Mouse (Mus musculus): ENCODE data around the gene Cwc27.

Gene Cwc27

GRCm38 (mm10) chr13:104645778-104646425 is 171.0 kb downstream of the Cwc27 start:
- no peak for DNase-seq (ENCODE audit: inconsistent ontology term)

GRCm38 (mm10) chr13:104644185-104644584 is 172.8 kb downstream of the Cwc27 start:
- DNase-seq (ENCODE audit: inconsistent ontology term) = no peak

DNA sequence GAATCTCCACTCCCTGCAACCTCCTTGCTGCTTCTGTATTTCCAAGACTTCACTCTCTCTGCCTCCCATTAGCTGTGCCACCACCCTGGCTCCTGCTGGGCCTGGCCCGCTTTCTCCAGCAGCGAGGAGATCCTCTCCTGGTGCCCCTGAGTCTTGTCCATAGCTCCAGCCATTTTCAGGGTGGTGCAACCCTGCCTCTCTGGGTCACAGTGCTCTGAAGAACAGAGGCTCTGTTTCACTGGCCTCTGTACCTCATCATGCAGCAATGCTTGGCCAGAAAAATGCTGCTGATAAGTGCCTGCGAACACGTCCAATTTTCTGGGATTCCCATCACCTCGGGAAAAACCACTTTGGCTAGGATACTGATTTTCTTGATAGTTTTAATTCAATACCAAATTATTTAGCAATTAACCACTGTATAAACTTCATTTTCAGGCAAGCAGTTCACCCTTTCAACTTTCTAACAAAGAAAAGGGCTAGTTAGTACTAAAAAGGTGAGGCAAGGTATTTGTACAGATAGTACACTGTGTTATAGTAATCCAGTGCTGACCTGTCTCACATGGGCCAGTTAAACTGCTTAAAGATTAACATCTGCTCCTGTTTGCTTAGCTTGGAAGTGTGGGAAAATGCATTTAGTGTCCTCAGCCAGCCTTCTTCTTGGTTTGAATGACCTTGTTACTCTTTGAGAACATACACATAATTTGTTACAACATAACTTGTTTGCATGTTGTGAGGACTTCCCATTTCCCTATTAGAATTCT is 176.1 kb downstream of the Cwc27 start:
- no peak for DNase-seq (ENCODE audit: inconsistent ontology term)

- DNase-seq (ENCODE audit: inconsistent ontology term) = no peak
Measured at GRCm38 (mm10) chr13:104638988-104639387, 178.0 kb downstream of the Cwc27 start.

GRCm38 (mm10) chr13:104635965-104636462 is 180.9 kb downstream of the Cwc27 start:
- no peak for DNase-seq (ENCODE audit: inconsistent ontology term)

- no peak for DNase-seq (ENCODE audit: inconsistent ontology term)
Measured at GRCm38 (mm10) chr13:104634708-104635107, 182.2 kb downstream of the Cwc27 start.

DNA sequence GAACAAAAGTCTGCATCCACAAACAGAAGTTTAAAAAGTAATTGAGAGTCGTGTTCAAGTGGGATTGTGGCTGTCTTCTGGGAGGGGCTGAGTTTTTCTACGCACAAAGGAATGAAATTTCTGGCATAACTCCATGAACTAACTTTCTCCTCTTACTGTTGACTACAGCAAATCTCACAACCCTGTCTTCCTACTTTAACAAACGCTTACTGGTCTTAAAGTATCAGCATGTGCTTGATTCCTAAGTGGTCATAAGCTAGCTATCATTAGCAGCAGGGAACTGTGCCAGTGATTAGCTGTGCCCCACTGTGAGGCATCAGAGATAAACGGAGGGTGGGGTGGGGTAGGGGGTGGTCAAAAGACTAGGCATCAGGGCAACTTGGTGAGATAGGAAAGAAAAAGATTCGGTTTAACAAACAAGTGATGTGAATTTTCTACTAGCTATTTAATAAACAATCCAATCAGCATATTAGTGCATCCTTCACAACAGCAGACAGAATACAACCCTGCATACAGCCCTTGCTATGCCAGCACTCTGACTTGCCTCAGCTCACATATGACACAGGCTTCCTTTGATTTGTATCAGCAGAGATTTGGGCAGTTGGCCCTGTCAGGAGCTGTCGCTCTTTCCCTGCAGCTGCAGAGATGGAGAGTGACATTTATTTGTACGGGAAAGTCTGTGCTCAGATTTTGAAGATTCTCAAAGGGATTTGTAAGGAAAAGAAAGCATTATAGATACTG is 184.3 kb downstream of the Cwc27 start:
- DNase-seq (ENCODE audit: inconsistent ontology term) = peak; percentile 10

DNA sequence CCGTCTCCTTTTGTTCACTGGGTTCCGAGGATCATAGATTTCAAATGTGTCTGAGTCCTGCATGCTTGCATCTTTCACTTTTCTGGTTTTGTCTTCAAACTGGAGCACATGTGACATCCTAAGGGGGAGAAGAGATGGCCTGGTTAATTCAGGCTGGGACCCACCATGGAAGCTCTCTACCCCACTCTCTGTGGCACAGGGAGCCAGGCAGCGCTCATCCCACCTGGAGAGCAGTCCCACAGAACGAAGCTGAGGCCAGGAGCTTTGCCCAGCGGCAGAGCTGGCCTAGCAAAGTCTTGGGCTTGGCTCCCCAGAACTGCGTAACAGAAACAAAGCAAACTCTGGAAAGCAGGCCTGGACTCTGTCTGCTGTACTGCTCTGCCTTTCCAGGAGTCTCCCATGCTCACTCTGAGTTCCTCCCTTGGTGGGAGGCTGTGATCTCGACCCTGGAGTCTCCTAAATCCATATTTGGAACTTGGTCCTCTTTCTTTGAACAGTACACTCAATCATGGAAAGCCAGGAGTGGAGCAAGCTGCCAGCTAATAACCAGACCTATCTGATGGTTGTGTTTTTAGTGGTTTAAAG is 185.2 kb downstream of the Cwc27 start:
- DNase-seq (ENCODE audit: inconsistent ontology term) = no peak

DNA sequence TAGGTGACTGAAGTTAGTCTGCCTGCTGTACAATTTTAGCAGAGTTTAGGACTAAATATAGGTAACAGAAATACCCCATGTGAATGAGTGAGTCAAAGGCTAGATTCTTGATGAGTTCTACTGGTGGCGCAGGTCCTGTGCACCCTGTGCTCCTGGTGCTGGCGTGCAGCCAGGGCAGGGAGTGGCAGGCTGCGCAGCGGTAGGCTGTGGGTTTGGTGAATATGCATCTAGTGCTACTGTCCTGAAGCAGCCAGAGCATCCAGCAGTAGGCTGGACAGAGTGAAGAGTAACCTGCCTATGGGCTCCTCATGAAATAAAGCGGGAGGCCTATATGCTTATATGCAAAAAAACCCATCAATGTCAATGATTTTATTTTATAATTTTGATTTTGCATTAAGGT is 186.1 kb downstream of the Cwc27 start:
- no peak for DNase-seq (ENCODE audit: inconsistent ontology term)

- DNase-seq (ENCODE audit: inconsistent ontology term) = no peak
Measured at GRCm38 (mm10) chr13:104629621-104630020, 187.3 kb downstream of the Cwc27 start.

DNA sequence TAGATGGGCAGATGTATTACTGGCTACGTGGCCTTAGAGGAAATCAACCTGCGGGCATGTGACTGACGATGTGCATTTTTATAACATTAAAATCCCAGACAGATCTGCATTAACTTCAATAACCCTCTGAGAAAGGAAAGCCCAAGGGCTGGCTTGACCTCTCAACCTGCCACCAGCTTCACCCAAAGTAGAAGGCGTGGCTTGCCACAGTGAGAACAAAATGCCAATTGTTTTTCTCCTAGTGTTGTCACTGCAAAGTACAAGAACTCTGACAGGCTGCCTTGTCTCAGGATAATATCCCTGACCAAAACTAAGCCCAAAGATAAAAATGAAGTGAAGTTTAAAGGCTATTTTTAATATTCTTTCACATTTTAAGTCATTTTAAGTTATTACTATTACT is 188.9 kb downstream of the Cwc27 start:
- DNase-seq (ENCODE audit: inconsistent ontology term) = no peak

DNA sequence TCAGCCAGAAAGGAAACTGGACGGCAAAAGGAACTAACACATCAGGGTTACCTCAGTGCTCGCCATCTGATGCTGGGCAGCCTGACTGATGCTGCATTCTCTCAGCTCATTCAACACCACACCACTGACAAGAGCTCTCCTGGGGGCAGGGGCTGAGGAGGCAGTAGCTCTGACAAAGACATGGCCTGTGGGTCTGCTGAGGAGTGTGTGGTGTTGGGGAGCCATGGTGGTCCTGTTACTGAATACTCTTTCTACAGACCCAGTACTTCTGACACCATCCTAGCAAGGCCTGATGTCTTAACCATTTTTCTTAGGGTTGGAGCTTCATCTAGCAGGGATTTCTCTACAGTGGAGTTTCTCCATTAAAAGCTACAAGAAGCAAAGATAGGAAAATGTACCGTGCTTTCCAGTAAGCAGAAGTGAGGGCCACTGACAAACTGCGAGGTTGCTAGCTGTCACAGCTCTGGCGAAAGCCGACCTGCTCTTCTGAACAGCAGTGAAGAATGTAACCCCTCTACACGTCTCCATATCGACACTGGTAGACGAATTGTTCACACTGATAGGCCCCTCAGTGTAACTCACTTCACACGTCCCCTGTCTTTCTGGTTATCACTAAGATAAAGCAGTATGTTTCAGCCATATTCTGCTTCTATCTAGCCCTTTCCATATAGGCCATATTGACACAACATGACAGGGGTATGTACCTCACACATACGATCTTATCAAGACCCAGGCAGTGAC is 189.6 kb downstream of the Cwc27 start:
- DNase-seq (ENCODE audit: inconsistent ontology term) = no peak

DNA sequence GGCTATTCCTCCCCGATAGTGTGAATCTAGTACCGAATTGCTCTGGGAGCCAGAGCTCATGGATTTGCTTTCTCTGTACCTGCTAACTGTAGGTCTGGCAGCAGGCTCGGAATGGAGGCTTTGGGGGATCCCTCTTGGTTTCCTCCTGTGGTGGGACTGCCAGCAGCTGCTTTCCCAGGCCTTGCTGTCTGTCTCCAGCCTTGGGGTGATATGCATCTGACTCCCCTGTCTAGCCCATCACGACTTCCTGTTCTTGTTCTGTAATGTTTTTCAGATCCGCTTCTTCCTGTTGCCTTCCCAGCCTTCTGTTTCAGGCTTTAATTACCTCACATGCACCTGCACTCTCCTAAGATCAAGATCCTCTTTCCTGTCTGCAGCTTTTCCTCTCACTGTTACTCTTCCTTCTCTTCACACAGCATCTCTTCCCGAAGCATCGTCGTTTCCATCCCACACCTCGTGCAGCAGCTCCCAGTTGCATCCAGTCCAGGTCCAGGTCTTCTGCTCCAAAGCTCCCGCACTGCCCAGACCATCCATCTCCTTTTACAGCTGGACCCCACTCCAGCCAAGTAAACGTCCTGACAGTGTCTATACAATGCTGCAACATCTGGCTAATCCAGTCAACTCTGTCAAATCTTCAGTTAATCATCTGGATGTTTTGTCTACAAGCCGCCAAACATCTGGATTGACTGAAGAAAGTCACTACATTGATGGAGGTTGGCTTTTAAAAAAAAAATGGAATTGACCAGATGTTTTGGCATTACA is 193.6 kb downstream of the Cwc27 start:
- no peak for DNase-seq (ENCODE audit: inconsistent ontology term)

DNA sequence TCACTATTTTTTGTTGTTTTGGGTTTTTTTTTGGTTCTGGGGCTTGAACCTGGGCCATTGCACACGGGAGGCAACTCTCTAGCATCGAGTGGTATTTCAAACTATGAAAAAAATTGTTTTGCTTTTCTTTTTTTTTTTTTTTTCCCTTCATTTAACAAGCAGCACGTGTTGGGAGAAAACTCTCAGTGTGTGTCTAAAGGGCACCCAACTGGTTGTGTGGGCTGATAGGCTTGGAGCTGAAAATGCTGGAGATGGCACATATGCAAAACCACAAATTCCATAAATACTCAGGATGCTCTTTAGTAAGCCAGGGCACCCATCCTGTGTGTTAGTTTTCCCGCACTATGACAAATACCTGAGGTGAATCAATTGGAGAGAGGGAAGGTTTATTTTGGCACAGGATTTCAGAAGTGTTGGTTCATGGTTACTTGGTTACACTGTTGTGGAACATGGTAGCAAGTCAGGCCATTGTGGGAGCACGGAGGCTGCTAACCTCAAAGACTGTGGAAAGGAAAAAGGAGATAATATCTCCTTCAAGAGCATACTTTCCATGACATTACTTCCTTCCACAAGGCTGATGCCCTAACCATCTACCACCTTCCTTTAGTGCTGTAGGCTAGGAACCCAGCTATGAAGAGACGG is 194.7 kb downstream of the Cwc27 start:
- peak; percentile 92 for DNase-seq (ENCODE audit: inconsistent ontology term)

- DNase-seq (ENCODE audit: inconsistent ontology term) = no peak
Measured at GRCm38 (mm10) chr13:104620423-104620822, 196.5 kb downstream of the Cwc27 start.

DNA sequence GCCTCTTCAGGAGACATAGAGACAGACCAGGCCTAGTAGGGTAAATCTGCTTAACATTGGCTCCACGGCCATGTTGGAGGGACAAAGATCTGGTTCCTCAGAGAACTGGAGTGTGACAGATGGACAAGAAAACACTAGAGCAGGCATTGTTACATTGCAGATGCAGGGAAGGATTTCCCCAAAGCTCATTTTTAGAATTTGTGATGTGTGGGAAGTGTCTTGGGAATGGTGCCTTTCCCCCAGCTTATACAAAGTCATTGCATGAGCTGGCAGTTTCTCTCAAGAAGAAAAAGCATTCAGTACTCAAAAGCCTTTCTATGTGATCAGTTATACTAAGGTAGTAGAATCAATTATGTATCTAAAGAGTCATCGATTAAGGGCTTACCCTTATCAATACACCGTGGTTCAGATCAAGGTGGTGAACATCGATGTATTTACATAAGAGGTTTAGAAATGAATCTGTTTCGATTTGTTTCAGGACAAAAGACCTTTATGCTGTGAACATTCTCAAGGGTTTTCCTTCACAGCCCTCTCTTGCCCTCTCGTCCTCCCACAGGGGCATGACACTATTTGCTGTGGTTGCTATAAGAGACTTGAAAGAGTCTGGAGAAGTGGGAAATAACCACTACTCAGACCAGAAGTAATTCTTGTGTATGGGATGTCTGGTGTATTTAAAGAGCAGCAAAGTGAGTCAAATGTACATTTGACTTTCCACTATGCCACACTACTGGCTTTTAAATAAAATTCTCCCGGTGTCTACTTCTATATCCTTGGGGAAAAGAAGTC is 197.2 kb downstream of the Cwc27 start:
- DNase-seq (ENCODE audit: inconsistent ontology term) = no peak

DNA sequence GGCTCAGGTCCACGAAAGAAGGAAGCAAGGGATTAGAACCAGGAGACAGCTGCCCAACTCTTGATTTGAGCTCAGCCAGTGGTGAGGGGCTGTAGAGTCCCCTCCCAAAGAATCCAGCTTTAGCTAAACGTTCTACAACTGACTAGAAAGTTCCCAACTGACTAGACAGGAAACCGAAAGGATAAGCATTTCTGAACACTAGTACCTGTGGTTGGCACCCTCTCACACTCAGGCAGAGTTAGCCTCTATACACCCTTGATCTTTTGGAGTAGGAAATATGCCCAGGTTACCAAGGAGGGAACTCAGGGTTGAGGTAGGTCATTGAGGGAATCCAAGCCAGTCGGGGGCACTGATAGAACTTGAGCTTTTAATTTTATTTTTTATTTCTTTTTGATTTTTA is 199.7 kb downstream of the Cwc27 start:
- DNase-seq (ENCODE audit: inconsistent ontology term) = no peak

DNA sequence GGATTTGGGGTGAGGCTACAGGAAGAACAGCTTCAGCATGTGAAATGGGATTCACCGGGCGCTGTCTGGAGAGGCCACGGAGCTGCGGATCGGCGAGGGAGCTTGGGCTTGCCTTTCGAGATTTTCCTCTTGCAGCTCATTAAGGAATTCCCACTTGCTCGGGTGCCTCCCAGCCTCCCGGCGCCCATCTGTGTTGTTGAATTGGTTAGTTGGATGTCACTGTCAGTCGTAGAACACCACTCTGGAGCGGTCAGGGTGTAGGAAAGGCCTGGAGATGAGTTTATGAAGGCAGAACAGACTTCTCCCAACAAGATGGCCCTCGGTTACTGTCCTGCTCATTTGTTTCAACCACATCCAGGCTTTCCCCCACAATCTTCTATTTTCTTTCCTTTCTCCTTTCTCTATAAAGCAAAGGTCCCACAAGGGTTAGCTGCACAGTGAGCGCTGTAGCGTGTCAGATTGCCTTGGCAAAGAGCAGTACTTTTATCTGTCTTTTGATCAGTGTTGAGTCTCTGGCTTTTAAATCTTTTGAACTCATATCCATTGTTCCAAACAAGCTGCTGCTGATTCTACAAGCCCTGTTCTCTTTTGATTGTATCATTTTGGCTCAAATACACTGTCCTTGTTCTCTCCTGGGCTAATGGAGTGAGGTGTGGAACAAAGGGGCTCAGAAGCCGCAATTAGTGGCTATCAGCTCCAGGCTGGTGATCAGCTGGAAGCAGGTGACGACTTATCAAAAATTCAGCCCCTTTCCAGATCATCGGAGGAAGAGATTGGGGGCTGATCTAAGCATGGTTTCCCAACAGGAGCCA is 200.7 kb downstream of the Cwc27 start:
- DNase-seq (ENCODE audit: inconsistent ontology term) = peak; percentile 46

DNA sequence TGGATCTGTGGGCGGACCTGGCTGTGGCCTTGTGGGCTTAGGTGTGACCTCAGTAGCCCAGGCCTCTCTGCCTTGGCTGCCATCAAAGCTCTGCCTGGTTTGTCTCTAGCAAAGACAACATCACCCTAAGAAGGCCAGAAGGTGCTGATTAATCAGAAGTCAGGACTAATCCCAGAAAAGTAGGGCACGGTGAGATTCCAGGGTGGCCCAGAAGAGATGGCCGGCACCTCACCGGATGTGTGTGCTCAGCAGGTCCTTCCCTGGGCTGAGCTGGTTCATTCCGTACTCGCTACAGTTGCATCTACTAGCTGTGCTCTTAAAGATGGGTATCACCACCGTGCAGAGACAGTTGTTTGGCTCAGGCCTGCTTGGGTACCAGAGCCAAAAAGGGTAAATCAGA is 201.8 kb downstream of the Cwc27 start:
- DNase-seq (ENCODE audit: inconsistent ontology term) = no peak
